Mouse (Mus musculus): ENCODE measurements around the gene Aifm2.
A peak's percentile ranks its signal among the peaks of the same experiment; 100 is the strongest.

Gene Aifm2

DNA sequence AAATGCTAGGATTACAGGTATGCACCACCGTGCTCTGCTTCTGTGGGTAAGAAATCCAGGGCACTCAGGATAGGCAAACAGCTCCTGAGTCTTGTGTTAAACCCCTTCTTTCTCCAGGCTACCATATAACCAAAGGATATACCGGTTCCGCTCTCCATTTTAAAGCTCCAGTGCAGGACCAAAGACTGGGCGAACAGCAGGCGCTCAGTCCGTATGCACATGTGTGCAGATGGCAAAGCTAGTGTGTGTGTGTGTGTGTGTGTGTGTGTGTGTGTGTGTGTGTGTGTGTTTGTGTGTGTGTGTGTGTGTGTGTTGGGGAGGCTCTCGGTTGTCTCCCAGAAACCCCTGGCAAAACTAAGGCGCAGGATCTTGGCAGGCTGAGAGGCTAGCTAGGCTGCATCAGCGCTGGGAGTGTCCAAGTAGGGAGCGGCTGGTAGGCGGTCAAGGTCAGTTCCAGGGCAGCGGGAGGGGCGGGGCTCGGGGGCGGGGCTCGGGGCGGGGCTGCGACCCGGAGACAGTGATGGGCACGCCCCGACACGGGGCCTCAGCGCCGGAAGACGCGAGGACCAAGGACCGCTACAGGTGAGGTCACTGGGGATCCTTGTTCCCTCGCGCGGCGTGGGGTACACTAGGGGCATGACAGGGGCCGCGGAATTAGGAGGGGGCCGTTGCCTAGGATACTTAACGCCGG, at the start of gene Aifm2:
Aifm2 (plus strand) TSS at position 493 of the 691 bp plus-strand sequence.
- DNase-seq (ENCODE audit: low spot score in 2 of 2): peak; percentile 58 to 62

DNA sequence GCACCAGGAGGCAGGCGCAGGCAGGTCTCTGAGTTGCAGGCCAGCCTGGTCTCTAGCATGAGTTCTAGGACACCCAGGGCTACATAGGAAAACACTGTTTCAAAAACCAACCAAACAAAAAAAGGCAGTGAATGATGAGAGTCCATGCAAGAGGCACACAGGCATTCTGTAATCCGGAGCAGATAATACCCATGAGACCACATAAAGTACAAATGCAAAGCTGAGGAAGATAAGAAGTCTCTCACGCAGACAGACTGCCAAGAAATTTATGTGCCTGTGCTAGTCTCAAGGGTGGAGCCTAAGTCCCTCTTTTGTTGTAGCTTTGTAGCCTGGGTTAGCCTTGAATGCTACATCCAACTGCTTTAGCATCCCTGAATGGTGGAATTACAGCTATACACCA, 49.4 kb upstream of the Aifm2 start:
- DNase-seq (ENCODE audit: low spot score in 2 of 2): no peak

DNA sequence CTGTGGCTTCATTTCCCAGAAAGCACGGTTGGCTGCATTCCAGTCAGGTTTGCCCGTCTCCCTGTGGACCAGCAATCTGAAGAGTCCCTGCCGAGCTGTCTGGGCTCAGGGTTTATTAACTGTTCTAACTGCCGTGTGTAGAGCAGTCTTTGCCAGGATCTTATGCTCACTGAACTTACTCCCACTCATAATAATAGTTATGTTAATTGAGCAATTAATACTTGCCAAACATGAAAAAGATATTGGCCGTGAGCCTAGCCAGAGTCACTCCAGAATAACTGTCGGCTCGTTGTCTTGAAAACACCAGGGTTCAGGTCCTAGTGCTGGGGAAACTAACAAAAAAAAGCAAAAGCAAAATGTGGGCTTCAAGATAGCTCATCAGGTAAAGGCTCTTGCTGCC, 45.8 kb upstream of the Aifm2 start:
- DNase-seq (ENCODE audit: low spot score in 2 of 2): no peak

DNA sequence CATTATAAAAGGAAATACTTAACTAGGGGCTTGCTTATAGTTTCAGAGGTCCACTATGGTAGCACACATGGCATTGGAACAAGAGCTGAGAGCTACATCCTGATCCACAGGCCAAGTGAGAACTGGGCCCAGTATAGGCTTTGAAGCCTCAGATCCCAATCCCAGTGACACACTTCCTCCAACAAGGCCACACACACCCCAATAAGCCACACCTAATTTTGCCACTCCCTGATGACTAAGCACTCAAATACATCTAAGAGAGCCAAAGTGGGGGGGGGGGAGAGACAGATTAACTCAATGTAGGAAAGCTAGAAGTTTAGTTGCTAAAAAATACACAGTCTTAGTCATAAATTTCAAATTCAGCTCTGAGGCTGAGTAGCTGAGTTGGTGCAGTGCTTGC, 45.2 kb upstream of the Aifm2 start:
- no peak for DNase-seq (ENCODE audit: low spot score in 2 of 2)

DNA sequence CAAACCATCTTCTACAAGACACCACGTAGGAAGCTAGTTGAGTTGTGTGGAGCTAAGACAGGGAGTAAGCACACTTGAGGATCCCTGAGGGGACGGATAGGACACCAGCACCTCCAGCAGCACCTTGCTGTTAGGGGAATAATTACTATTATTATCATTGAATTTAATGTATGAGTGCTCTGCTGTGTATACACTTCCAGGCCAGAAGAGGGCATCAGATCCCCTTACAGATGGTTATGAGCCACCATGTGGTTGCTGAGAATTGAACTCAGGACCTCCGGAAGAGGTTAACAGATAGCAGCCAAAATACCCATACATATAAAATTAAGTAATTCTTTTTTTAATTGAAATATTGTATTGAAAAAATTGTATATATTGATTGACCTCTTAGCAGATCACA, 44.3 kb upstream of the Aifm2 start:
- no peak for DNase-seq (ENCODE audit: low spot score in 2 of 2)

DNA sequence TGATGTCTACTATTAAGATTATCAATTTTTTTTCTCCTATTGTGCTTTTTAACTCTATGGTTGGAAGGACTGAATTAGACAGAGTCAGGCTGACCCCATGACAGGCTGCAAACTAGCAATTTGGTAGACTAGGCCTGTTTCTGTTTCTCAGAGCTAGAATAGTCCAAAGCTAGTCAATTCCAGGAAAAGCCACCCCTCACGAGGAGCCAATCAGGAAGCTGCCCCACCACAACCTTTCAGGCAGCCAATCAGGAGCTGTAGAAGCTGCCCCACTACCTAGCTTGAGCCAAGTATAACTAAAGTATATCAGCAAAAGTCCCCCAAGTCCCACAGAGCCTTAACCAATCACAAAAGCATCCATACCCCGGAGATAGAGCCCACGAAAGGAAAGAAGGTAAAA, 39.1 kb upstream of the Aifm2 start:
- no peak for DNase-seq (ENCODE audit: low spot score in 2 of 2)

DNA sequence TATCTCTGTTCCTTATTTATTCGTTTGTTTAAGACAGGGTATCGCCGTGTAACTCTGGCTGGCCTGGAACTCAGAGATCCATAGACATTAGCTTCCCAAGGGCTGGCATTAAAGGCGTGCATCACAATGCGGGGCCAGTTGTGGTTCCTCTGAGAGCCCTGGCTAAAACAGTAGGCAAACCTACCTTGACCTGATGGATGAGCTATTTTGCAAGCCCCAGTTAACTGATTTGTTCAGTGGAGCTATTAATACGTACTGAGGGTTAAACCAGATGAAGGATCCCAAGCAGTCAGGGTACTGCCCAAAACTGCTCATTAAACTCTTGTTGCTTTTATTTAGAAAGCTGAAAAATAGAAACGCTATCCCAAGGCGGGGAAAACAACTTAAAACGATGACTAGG, 35.5 kb upstream of the Aifm2 start:
- DNase-seq (ENCODE audit: low spot score in 2 of 2): no peak

DNA sequence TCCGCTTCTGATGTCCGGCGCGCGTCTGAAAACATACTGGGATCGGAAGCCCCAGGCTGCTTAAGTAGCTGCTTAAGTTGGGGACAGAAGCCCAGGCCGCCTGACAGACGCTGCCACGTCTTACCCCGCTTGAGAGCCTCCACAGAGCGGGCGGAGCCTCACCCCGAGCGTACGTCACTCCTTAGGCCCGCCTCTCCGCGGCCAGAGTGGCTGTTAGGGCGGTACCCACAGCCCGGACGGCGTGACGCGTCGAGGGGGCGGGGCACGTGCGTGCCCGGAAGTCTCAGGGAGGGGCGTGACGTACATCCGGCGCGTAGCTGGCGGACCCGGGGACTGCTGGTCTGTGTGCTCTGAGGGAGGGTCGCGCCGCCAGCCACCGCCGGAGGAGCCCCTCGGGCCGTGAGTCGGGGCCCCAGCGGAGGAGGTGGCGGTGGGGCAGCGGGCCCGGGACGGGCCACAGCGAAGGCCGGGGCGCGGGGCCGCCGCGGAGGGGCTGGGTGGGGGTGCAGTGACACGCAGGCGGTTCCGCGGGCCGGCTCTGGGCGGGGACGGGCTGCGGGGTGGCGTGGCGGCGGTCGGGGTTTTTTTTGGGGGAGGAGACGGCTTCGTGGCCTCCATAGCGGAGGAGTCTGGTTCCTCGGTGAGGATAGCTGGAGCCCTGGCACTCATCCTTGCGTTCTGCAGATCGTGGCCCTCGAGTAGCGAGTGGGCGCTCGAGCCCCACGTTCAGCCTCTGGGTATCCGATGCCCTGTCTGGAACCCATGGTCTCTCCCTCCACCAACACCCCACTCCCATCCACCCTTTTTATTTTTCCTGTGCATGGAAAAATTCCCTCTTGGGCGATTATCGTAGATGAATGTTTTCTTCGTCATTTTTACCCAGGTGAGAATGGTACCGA, 34.8 kb upstream of the Aifm2 start, which contains the start of gene Sar1a:
Sar1a (plus strand) TSS at position 285 of the 899 bp plus-strand sequence.
- DNase-seq (ENCODE audit: low spot score in 2 of 2): peak; percentile 97

DNA sequence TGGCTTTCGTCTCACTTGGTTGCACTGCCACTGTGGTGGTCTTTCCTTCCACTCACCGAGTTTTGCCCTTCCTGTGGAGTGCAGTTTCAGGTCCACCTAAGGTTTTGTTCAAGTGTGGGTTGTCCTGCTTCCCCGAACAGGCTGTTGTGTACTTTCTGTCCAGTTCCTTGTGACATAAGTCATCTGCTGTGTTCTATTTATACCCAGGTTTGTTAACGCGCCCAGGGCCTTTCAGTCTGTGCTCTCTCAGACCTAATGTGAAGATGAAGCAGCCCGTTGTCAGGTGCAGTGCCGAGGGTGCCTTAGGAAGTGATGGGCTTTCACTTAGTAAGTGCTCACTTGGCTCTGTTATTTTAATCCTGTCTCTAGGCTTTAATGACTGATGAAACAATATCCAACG, 25.7 kb upstream of the Aifm2 start:
- no peak for DNase-seq (ENCODE audit: low spot score in 2 of 2)

DNA sequence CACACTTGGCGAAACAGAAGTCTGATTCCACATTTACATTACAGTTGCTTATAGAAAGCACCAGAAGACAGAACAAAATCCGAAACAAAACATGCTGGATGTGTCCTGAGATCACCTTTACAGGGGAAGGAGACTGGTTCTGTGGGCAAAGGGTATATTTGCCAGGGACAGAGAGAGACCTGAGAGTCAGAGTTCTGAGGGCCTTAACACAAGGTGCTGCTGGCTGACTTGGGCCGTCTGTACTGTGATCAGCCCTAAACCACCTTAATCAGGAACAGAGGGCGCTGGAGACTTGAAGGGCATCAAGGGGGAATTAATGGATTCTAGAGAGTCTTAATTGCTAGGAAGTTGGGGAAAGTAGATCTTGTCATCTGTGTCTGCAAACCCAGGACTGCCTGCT, 21.5 kb upstream of the Aifm2 start:
- DNase-seq (ENCODE audit: low spot score in 2 of 2): no peak

DNA sequence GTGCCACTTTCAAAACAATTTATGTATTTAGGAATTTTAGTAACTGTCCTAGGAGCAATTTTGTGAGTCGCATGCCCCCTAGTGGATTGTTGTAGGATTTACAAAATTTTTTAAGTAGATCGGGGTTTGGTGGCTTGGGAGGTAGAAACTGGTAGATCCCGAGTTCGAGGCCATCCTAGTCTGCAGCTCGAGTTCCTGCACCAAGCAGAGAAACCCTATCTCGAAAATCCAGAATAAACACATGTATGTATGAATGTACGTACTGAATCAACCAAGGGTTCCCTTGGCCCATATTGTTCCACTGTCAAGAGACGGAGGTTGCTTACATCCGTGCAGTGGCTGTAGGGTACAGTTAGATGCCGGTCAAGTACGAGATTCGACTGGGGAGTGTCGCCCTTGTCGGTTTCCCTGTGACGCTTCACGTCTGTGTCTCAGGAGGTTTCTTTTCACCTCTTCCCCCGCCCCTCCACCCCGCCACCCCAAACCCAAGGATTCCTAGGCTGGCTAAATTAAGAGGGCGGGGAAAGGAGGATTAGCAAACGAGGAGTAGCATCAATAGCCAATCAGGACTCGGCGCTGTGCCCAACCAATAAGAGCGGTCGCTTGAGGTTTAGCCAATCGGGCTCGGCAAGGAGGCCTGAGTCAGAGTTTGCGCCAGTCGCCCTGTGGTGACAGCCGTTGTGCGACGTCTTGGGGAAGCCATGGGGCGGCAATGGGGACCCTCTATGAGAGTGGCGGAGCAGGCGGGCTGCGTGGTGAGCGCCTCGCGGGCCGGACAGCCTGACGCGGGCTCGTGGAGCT, 20.0 kb upstream of the Aifm2 start, which contains the start of gene Tysnd1:
Tysnd1 (plus strand) TSS at position 645 of the 801 bp plus-strand sequence.
- DNase-seq (ENCODE audit: low spot score in 2 of 2): peak; percentile 91 to 93

DNA sequence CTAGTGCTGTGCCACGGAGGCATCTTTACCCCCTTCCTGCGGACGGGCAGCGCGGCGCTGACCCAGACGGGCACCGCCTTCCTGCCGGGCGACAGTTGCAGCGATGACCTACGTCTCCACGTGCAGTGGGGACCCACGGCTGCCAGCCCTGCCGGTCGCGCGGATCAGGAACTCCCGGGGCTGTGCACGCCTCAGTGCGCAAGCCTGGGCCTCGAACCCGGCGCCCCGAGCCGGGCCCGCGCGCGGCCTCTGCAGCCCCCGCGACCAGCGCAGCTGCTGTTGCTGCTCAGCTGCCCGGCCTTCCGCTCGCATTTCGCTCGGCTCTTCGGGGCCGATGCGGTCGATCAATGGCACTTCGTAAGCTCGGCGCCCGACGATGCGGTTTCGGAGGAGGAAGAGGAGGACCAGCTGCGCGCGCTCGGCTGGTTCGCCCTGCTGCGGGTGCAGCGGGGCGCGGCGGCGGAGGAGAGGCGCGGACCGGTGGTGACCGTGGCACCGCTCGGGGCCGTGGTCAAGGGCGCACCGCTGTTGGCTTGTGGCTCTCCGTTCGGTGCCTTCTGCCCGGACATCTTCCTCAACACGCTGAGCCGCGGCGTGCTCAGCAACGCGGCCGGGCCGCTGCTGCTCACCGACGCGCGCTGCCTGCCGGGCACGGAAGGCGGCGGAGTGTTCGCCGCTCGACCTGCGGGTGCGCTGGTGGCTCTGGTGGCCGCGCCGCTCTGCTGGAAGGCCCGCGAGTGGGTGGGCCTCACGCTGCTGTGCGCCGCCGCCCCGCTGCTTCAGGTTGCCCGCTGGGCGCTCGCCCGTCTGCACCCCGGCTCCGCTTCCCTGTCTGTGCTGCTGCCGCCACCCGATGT, 19.1 kb upstream of the Aifm2 start:
- no peak for DNase-seq (ENCODE audit: low spot score in 2 of 2)

DNA sequence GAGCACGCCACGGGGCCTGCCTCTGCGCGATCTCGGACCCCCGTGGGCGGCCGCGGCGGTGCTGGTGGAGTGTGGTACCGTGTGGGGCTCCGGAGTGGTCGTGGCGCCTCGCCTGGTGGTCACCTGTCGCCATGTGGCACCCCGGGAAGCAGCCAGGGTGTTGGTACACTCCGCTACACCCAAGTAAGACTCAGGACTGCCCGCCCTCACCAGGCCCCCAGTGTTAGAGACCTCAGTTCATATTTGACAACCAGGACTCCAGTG, 18.6 kb upstream of the Aifm2 start:
- DNase-seq (ENCODE audit: low spot score in 2 of 2): no peak

DNA sequence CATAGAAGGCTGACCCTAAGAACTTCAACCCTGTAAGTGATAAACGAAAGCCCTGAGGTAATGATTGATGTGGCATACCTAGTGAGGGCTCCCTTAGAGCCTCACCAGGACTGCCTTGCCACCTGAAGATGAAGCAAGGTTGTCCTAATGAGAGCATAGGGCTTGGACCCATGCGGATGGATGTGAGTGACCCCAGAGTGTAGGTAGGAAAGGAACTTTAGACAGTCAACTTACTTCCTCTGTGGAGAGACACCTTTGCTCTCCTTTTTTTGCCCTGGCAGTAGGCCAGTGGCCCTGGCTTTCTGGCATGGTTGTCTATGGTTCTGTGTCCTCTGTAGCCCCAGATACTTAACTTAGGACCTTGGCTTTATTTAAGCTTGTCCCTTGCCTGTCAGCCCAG, 18.0 kb upstream of the Aifm2 start:
- no peak for DNase-seq (ENCODE audit: low spot score in 2 of 2)

DNA sequence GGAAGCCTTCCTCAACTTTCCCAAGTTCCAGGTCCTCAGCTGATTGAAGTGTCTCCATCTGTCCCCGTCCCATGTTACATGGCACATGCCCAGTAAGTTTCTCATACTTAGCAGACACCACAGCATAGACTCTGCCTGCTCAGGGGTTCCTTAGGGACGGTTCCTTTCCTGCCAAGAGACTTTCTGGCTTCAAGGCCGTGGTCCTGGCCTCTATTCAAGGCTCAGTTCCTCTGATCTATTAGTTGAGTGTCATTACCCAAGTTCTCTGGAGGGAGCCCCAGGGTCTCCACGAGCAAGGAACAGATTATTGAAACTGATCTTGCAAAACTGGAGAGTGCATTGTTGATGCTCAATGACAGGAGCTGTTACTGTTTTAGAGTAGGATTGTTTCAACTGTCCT, 10.4 kb upstream of the Aifm2 start:
- no peak for DNase-seq (ENCODE audit: low spot score in 2 of 2)

DNA sequence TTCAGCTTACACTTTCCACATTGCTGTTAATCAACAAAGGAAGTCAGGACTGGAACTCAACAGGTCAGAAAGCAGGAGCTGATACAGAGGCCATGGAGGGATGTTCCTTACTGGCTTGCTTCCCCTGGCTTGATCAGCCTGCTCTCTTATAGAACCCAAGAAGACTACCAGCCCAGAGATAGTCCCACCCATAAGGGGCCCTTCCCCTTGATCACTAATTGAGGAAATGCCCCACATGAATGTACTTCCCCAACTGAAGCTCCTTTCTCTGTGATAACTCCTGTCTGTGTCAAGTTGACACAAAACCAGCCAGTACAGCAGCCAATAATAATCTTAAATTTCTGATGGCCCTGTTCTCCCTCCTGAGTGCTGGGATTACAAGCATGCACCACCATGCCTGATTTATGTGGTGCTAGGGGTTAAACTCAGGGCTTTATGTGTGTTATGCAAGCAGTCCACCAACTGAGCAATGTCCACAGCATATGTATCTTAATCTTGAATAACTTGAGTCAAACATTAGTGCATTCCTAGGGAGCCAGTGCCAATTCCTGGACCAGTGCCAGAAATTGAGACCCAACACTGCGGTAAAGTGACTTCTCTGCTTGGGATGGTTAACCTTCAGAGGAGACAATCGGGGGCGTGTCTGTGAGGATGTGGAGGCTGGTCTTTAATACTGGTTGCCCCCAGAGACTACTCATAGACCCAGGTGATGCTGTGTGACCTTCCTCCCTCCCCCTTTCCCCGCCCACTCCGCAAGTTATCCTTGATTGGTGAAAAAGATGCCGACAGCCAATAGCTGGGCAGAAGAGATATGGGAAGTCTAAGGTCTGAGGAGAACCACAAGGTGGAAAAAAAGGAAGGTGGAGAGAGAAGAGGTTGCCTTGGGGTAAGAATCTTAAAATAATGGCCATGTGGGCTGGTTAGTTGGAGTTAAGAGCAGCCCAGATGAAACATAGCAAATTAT, 8.4 kb upstream of the Aifm2 start:
- no peak for DNase-seq (ENCODE audit: low spot score in 2 of 2)

DNA sequence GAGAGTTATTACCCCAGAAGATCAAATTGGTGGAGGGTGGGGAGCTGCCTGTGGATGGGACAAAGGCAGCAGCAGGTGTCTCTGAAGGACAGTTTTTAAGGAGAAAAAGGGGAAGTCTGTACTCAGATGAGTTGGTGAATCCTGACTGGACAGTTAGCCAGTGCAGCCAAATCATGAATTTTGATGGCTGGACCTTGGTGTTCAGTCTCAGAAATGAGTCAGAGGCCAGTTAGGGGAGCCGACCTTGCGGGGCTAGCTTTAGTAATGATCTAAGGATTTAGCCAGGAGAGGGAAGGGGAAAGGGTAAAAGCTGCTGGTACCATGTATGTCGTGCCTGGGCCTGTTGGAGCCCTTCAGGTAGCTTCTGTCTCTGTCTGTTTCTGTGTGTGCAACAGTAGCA, 1.5 kb upstream of the Aifm2 start:
- no peak for DNase-seq (ENCODE audit: low spot score in 2 of 2)

DNA sequence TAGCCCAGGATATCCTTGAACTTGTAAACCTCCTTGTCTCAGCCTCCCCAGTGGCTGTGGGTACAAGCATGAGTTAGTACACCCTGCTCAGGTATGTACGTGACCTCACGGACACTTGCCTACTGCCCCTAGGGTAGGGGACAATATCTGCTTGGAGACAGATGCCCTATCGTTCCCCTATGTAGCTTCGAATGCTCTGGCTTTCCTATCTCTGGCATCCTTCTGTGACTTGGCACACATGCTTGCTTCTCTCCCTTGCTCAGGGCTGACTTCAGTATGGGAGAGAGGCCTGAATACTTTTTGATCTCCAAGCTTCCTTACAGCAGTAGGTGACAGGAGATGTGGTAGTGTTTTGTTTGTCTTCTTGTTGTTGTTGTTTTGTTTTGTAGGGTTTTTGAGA, 917 bp upstream of the Aifm2 start:
- DNase-seq (ENCODE audit: low spot score in 2 of 2): no peak

DNA sequence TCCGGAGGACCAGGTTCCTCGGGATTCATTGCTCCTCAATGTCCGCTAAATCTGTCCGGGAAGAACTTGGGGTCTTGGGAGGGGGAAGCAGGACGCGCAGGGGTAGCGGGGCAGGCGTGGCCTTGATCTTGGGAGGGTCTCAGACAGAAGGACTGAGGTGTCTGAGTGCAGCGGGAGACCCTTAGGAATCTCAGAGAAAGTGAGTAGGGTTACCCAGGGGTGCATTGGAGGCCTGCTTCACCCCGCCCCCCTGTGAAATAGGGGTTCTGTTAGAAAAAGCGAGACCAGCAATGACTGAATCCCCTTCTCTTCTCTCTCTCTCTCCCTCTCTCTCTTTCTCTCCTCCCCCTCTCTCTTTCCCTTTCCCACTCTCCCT, 387 bp downstream of the Aifm2 start:
- no peak for DNase-seq (ENCODE audit: low spot score in 2 of 2)

Measured in urinary bladder, adult 18-20 months (tissue).